Mouse (Mus musculus): ENCODE results near the gene Kat2b. TPM values are rescaled to one million over a fixed set of nuclear protein-coding genes. Genes with fewer than 3 reads are reported as not detected.

Kat2b gene
- polyA plus RNA-seq, 1 experiment, result 25.9 TPM

DNA sequence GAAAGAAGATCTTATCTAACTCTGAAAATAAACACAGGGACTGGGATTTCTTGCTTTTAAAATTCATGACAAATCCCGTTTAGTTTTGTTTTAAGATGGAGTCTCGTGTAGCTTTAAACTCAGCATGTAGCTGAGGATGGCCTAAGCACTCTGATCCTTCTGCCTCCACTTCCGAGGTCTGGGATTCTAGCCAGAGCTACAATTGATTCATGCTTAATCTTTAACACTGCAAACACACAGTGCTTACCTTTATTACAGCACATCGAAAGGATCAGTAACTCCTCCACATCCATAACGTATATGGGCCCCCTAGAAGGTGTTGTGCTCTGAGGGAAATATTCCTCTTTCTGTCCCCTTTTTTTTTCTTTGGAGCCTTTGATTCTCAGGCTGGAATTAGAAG is 61.5 kb downstream of the Kat2b start:
- Histone ChIP-seq H3K36me3 (ENCODE audit: control insufficient read depth, insufficient read depth, low read length, poor library complexity, severe bottlenecking) (peaks cover 14% of the 10 kb centered on the region), H3K27ac (ENCODE audit: insufficient read depth, low read length) (no peak overlapping the region), H3K9ac (ENCODE audit: low read depth, poor library complexity, severe bottlenecking) (no peak overlapping the region), H3K4me1 (ENCODE audit: control insufficient read depth, insufficient read depth, low read length) (no peaks in the 10 kb centered on the region), H3K27me3 (ENCODE audit: control insufficient read depth, insufficient read depth, low read length, poor library complexity, severe bottlenecking) (no peaks in the 10 kb centered on the region), H3K9me3 (replicated peaks; ENCODE audit: control insufficient read depth, insufficient read depth, low read length, poor library complexity, severe bottlenecking) (no peaks in the 10 kb centered on the region), H3K4me3 (ENCODE audit: low read depth, low read length) (no peak overlapping the region)
- TF ChIP-seq CTCF (IDR thresholded peaks at IDR 0.05; ENCODE audit: low read depth, low read length) (no peak), POLR2A (IDR thresholded peaks at IDR 0.05; ENCODE audit: insufficient read depth, low read length) (no peak), EP300 (IDR thresholded peaks at IDR 0.05; ENCODE audit: insufficient read depth, low read depth, low read length) (no peak)

DNA sequence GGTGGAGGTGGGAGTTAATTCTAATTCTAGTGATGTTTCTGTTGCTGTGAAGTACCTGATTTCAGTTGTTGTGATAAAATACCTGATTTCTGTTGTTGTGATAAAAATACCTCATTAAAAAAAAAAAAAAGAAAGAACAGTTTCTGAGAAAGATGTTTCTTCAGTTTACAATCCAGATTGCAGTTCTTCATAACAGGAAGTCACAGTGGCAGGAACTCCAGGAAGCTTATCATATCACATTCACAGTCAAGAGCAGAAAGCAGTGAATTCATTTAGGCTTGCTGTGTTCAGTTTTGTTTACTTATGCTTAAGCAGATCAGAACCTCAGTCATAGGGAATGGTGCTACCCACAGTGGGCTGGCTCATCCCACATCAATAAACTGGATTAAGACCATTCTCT is 64.7 kb downstream of the Kat2b start:
- TF ChIP-seq CTCF (IDR thresholded peaks at IDR 0.05; ENCODE audit: low read depth, low read length), result no peak
- no peak for TF ChIP-seq EP300 (IDR thresholded peaks at IDR 0.05; ENCODE audit: insufficient read depth, low read depth, low read length)
- TF ChIP-seq POLR2A (IDR thresholded peaks at IDR 0.05; ENCODE audit: insufficient read depth, low read length), result no peak
- H3K9me3 ChIP-seq (replicated peaks; ENCODE audit: control insufficient read depth, insufficient read depth, low read length, poor library complexity, severe bottlenecking), result no peaks in the 10 kb centered on the region
- no peaks in the 10 kb centered on the region for H3K27me3 ChIP-seq (ENCODE audit: control insufficient read depth, insufficient read depth, low read length, poor library complexity, severe bottlenecking)
- no peak overlapping the region for H3K4me3 ChIP-seq (ENCODE audit: low read depth, low read length)
- H3K4me1 ChIP-seq (ENCODE audit: control insufficient read depth, insufficient read depth, low read length), result no peaks in the 10 kb centered on the region
- no peak overlapping the region for H3K27ac ChIP-seq (ENCODE audit: insufficient read depth, low read length)
- peaks cover 12% of the 10 kb centered on the region for H3K36me3 ChIP-seq (ENCODE audit: control insufficient read depth, insufficient read depth, low read length, poor library complexity, severe bottlenecking)
- H3K9ac ChIP-seq (ENCODE audit: low read depth, poor library complexity, severe bottlenecking), result no peak overlapping the region

DNA sequence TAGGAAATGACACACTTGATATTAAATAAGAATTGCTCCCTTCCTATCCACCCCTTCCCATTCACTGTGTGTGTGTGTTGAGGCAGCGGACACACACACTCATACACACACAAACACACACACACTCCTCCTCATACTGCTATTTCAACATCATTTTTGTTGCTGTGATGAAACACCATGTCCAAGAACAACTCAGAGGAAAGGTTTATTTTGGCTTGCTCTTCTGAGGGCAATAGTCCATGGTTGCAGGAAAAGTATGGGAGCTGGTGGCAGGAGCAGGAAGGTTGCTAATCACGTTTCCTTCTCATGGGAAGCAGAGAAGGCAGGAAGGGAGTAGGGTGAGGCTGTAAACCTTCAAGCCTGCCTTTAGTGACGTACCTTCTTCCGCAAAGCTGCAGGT is 76.7 kb downstream of the Kat2b start:
- H3K36me3 ChIP-seq (ENCODE audit: control insufficient read depth, insufficient read depth, low read length, poor library complexity, severe bottlenecking), result peaks cover 12% of the 10 kb centered on the region
- TF ChIP-seq CTCF (IDR thresholded peaks at IDR 0.05; ENCODE audit: low read depth, low read length) (no peak), POLR2A (IDR thresholded peaks at IDR 0.05; ENCODE audit: insufficient read depth, low read length) (no peak), EP300 (IDR thresholded peaks at IDR 0.05; ENCODE audit: insufficient read depth, low read depth, low read length) (no peak)

DNA sequence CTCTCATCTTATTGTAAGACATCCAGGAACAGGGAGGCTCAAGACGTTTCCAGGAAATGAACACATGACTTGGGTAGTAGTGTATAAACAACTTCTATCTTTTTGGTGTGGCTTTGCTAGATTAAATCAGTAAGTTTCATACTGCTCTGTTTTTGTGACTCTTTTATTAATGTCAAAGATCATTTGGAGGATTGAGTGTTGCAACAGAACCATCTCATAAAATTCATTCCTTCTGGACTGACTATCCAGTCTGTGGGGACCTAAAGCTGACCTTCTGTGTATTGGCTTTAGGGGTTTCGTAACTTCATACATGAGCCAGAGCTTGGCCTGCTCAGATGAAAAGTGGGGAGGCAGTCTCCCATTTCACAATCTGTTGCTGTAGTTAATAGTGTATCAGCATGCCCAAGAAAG is 83.6 kb downstream of the Kat2b start:
- no peaks in the 10 kb centered on the region for H3K9me3 ChIP-seq (replicated peaks; ENCODE audit: control insufficient read depth, insufficient read depth, low read length, poor library complexity, severe bottlenecking)
- H3K27ac ChIP-seq (ENCODE audit: insufficient read depth, low read length), result no peak overlapping the region
- H3K9ac ChIP-seq (ENCODE audit: low read depth, poor library complexity, severe bottlenecking), result no peak overlapping the region
- H3K4me3 ChIP-seq (ENCODE audit: low read depth, low read length), result no peak overlapping the region
- no peaks in the 10 kb centered on the region for H3K4me1 ChIP-seq (ENCODE audit: control insufficient read depth, insufficient read depth, low read length)
- H3K36me3 ChIP-seq (ENCODE audit: control insufficient read depth, insufficient read depth, low read length, poor library complexity, severe bottlenecking), result peaks cover 22% of the 10 kb centered on the region
- TF ChIP-seq EP300 (IDR thresholded peaks at IDR 0.05; ENCODE audit: insufficient read depth, low read depth, low read length) (no peak), POLR2A (IDR thresholded peaks at IDR 0.05; ENCODE audit: insufficient read depth, low read length) (no peak), CTCF (IDR thresholded peaks at IDR 0.05; ENCODE audit: low read depth, low read length) (no peak)
- H3K27me3 ChIP-seq (ENCODE audit: control insufficient read depth, insufficient read depth, low read length, poor library complexity, severe bottlenecking), result no peaks in the 10 kb centered on the region

More for the DNA sequence above, 76.7 kb downstream of the Kat2b start:
- H3K9me3 ChIP-seq (replicated peaks; ENCODE audit: control insufficient read depth, insufficient read depth, low read length, poor library complexity, severe bottlenecking), result no peaks in the 10 kb centered on the region
- H3K4me1 ChIP-seq (ENCODE audit: control insufficient read depth, insufficient read depth, low read length), result no peaks in the 10 kb centered on the region
- H3K4me3 ChIP-seq (ENCODE audit: low read depth, low read length), result no peak overlapping the region
- no peaks in the 10 kb centered on the region for H3K27me3 ChIP-seq (ENCODE audit: control insufficient read depth, insufficient read depth, low read length, poor library complexity, severe bottlenecking)
- no peak overlapping the region for H3K27ac ChIP-seq (ENCODE audit: insufficient read depth, low read length)
- no peak overlapping the region for H3K9ac ChIP-seq (ENCODE audit: low read depth, poor library complexity, severe bottlenecking)

DNA sequence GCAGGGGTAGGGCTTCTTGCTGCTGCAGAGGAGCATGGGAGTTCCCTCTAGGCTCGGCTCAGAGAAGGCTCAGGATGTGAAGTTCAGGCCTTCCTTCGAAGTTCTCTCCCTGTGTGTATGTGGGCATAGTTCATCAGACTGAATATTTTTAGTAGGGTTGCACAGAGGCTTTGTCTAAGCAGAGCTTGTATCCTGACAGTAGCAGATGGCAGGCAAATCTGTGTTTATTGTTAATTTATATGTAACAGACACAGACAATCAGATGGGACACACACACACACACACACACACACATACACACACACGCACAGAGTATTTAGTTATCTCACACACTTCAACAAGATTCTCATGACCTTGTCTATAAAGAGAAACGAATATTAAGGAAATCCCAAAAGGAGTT is 87.9 kb downstream of the Kat2b start:
- H3K4me3 ChIP-seq (ENCODE audit: low read depth, low read length), result no peak overlapping the region
- H3K27ac ChIP-seq (ENCODE audit: insufficient read depth, low read length), result no peak overlapping the region
- TF ChIP-seq POLR2A (IDR thresholded peaks at IDR 0.05; ENCODE audit: insufficient read depth, low read length) (no peak), EP300 (IDR thresholded peaks at IDR 0.05; ENCODE audit: insufficient read depth, low read depth, low read length) (no peak), CTCF (IDR thresholded peaks at IDR 0.05; ENCODE audit: low read depth, low read length) (no peak)
- peaks cover 3% of the 10 kb centered on the region for H3K4me1 ChIP-seq (ENCODE audit: control insufficient read depth, insufficient read depth, low read length)
- H3K9me3 ChIP-seq (replicated peaks; ENCODE audit: control insufficient read depth, insufficient read depth, low read length, poor library complexity, severe bottlenecking), result no peaks in the 10 kb centered on the region
- H3K9ac ChIP-seq (ENCODE audit: low read depth, poor library complexity, severe bottlenecking), result no peak overlapping the region
- H3K27me3 ChIP-seq (ENCODE audit: control insufficient read depth, insufficient read depth, low read length, poor library complexity, severe bottlenecking), result no peaks in the 10 kb centered on the region
- H3K36me3 ChIP-seq (ENCODE audit: control insufficient read depth, insufficient read depth, low read length, poor library complexity, severe bottlenecking), result peaks cover 25% of the 10 kb centered on the region

DNA sequence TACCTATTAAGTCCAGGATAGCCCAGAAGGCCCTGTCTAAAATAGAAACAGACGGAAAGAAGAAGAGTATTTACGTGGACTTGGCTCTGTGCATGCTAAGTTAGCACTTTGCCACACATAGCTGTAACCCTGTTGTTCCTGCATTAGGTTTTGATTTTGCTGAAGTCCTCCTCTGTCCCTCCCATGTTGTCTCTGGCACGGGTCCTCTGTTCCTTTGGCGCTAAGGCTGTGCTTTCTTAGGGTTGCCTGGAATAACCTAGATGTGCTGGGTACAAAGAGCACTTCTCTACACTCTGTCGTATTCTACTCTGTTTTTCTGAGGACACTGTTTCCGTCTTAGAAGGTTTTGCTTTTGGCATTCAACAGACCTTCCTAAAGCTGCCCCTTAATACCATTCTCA is 88.4 kb downstream of the Kat2b start:
- Histone ChIP-seq H3K4me1 (ENCODE audit: control insufficient read depth, insufficient read depth, low read length) (peaks cover 3% of the 10 kb centered on the region), H3K27ac (ENCODE audit: insufficient read depth, low read length) (no peak overlapping the region), H3K9ac (ENCODE audit: low read depth, poor library complexity, severe bottlenecking) (no peak overlapping the region), H3K27me3 (ENCODE audit: control insufficient read depth, insufficient read depth, low read length, poor library complexity, severe bottlenecking) (no peaks in the 10 kb centered on the region), H3K36me3 (ENCODE audit: control insufficient read depth, insufficient read depth, low read length, poor library complexity, severe bottlenecking) (peaks cover 25% of the 10 kb centered on the region), H3K4me3 (ENCODE audit: low read depth, low read length) (no peak overlapping the region), H3K9me3 (replicated peaks; ENCODE audit: control insufficient read depth, insufficient read depth, low read length, poor library complexity, severe bottlenecking) (no peaks in the 10 kb centered on the region)
- no peak for TF ChIP-seq CTCF (IDR thresholded peaks at IDR 0.05; ENCODE audit: low read depth, low read length)
- no peak for TF ChIP-seq EP300 (IDR thresholded peaks at IDR 0.05; ENCODE audit: insufficient read depth, low read depth, low read length)
- TF ChIP-seq POLR2A (IDR thresholded peaks at IDR 0.05; ENCODE audit: insufficient read depth, low read length), result no peak

Measured in ES-Bruce4 (cell line).